Mouse (Mus musculus) cerebellum, adult 2 months (tissue): ENCODE data around the gene Rcn1.

Source experiments
- CTCF ChIP-seq: fragments of 200-500 bp; IDR thresholded peaks from 2 replicates; pipeline ENCODE4 v1.5.1; 2011; ENCODE audit warnings: low read depth, mild to moderate bottlenecking, control low read depth, low read length, moderate library complexity, borderline replicate concordance; ENCODE audit not compliant: insufficient read depth
- POLR2A ChIP-seq: fragments of 200-500 bp; IDR thresholded peaks from 2 replicates; pipeline ENCODE4 v1.6.1; 2011; ENCODE audit warnings: low read length, control low read depth, borderline replicate concordance; ENCODE audit not compliant: insufficient read depth

- TF ChIP-seq CTCF (no peak), POLR2A (no peak)
These were observed 50.2 kb downstream of the Rcn1 start for GRCm38 (mm10) chr2:105348886-105349285.
